Mouse (Mus musculus): ENCODE results near the gene Tk1. TPM values are rescaled to one million over a fixed set of nuclear protein-coding genes. Genes with fewer than 3 reads are reported as not detected.

The Tk1 gene
- polyA plus RNA-seq, 1 experiment from 2014 or later: 58.0 TPM

DNA sequence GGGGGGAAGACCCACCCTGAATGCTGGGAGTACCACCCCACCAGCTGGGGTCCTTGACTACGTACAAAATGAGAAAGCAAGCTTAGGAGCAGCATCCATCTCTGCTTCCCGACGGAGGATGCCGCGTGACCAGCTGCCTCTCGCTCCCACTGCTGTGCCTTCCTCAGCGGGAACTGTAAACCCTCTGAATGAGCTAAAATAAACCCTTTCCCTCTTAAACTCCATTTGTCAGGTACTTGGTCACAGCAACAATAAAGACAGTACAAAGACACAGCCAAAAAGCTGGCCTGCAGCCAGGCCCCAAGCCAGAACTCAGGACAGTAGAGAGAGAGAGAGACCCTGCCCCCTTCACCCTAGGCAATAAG is 56.2 kb downstream of the Tk1 start:
- Histone ChIP-seq H3K4me3 (ENCODE audit: low read depth, low read length) (no peak overlapping the region), H3K9ac (ENCODE audit: low read length) (no peak overlapping the region), H3K4me1 (replicated peaks; ENCODE audit: control insufficient read depth, insufficient read depth) (no peaks in the 10 kb centered on the region), H3K9me3 (ENCODE audit: control insufficient read depth, low read length) (no peaks in the 10 kb centered on the region), H3K36me3 (ENCODE audit: control insufficient read depth, insufficient read depth, low read length) (no peaks in the 10 kb centered on the region; the same call in 1 of the 2 replicates), H3K27ac (replicated peaks) (no peak overlapping the region), H3K27me3 (ENCODE audit: control insufficient read depth, insufficient read depth, low read length) (no peaks in the 10 kb centered on the region), H3K4me2 (replicated peaks; ENCODE audit: low read depth) (no peak overlapping the region)
- TF ChIP-seq CTCF (IDR thresholded peaks at IDR 0.05; ENCODE audit: low read depth) (no peak), EP300 (optimal IDR thresholded peaks at IDR 0.05) (no peak)
- ATAC-seq (ENCODE audit: low FRiP score, low TSS enrichment) (no peak), DNase-seq (ENCODE audit: low spot score) (no peak)
- 73% methylated on average over 7 of the region's 7 CpGs for WGBS

DNA sequence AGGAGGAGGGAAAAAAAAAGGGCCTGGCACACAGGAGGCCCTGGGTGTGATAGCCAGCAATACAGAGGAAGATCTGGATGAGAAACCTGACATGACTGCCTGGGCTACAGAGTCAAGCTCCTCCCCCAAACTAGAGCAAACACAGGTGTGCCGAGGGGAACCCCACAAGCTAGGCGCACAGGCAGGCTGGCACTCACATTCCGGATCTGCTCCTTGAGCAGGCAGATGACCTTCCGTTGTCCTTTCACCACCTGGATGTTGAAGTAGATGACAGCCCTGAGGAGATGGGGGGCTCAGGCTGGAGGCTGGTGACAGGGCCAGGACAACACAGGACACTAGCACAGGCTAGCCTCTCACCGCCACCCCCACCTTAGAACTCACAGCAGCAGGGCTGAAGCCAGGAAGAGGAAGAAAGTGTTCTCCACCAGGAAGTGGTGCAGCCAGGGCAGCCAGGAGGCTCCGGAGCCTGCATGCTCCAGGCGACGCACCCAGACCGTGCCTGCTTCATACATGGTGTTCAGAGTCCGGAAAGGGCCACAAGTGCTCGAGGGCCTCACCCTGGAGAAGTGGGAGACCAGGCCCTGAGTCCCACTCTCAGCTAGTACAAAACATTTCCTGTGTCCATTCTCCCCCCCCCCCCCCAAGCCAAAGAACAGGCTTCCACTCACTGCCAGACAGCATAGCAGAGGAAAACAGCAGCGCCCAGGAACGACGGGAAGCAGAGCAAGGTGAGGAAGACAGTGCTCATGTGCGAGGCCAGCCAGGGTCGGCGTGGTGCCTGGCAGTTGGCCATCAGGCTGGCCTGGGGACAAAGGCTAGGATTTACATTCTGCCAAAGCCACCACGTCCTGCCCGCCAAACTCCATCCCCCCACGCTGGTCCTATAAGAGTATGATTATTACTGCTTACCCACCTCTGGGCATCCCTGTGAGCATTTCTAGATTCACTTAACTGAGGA is 56.9 kb downstream of the Tk1 start:
- no peak overlapping the region for H3K4me3 ChIP-seq (ENCODE audit: low read depth, low read length)

DNA sequence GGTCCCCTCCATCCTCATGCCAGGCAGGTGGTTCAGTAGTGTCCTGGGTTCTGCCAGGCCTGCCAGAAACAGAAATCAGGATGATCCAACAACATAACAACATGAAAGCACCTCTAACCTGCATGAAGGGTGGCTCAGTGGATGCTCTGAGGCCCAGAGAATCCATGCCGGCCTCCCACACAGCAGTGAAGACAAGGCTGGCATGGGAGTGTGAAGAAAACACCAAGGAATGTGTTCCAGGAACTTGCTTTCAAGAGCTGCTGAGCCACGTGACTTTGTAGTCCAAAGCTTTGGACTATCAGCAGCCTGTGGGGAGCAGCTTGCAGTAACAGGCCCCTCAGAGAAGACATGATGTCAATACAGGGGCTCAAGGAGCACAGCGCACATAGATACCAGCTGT is 59.6 kb downstream of the Tk1 start:
- H3K27me3 ChIP-seq (ENCODE audit: control insufficient read depth, insufficient read depth, low read length): no peaks in the 10 kb centered on the region
- WGBS: 89% methylated on average over 3 of the region's 3 CpGs
- H3K4me3 ChIP-seq (ENCODE audit: low read depth, low read length): no peak overlapping the region
- H3K4me1 ChIP-seq (replicated peaks; ENCODE audit: control insufficient read depth, insufficient read depth): no peaks in the 10 kb centered on the region
- H3K4me2 ChIP-seq (replicated peaks; ENCODE audit: low read depth): no peak overlapping the region
- no peak overlapping the region for H3K27ac ChIP-seq (replicated peaks)
- DNase-seq (ENCODE audit: low spot score) (no peak), ATAC-seq (ENCODE audit: low FRiP score, low TSS enrichment) (no peak)
- TF ChIP-seq EP300 (optimal IDR thresholded peaks at IDR 0.05): no peak
- TF ChIP-seq CTCF (IDR thresholded peaks at IDR 0.05; ENCODE audit: low read depth): no peak
- peaks cover 5% of the 10 kb centered on the region; the same call in 1 of the 2 replicates for H3K36me3 ChIP-seq (ENCODE audit: control insufficient read depth, insufficient read depth, low read length)
- H3K9ac ChIP-seq (ENCODE audit: low read length): no peak overlapping the region
- H3K9me3 ChIP-seq (ENCODE audit: control insufficient read depth, low read length): no peaks in the 10 kb centered on the region

More for the DNA sequence above, 56.9 kb downstream of the Tk1 start:
- Histone ChIP-seq H3K9me3 (ENCODE audit: control insufficient read depth, low read length) (no peaks in the 10 kb centered on the region), H3K9ac (ENCODE audit: low read length) (no peak overlapping the region), H3K4me1 (replicated peaks; ENCODE audit: control insufficient read depth, insufficient read depth) (no peaks in the 10 kb centered on the region), H3K4me2 (replicated peaks; ENCODE audit: low read depth) (no peak overlapping the region), H3K36me3 (ENCODE audit: control insufficient read depth, insufficient read depth, low read length) (peaks cover under 1% of the 10 kb centered on the region; the same call in 1 of the 2 replicates), H3K27me3 (ENCODE audit: control insufficient read depth, insufficient read depth, low read length) (no peaks in the 10 kb centered on the region), H3K27ac (replicated peaks) (peak overlapping the region; percentile 58; the same call in 1 of the 2 replicates)
- DNase-seq (ENCODE audit: low spot score): peak; percentile 52
- peak; percentile 40 for ATAC-seq (ENCODE audit: low FRiP score, low TSS enrichment)
- TF ChIP-seq CTCF (IDR thresholded peaks at IDR 0.05; ENCODE audit: low read depth) (no peak), EP300 (optimal IDR thresholded peaks at IDR 0.05) (no peak)
- WGBS: 64% methylated on average over 20 of the region's 20 CpGs

Other genes with a start within 250 kb of the Tk1 start
- gene Tnrc6c, start 171.8 kb downstream of the Tk1 start, polyA plus RNA-seq (2015; fragmentation: Nextera tagmentation; extraction: Ambion mirVana): 6.0 and 6.1 TPM in 2 replicates
- gene Tmc8, start 44.0 kb downstream of the Tk1 start, polyA plus RNA-seq (2015; fragmentation: Nextera tagmentation; extraction: Ambion mirVana): 8.9 and 10.0 TPM in 2 replicates
- 21.0 and 24.1 TPM in 2 replicates for gene Tmc6, start 43.9 kb downstream of the Tk1 start, polyA plus RNA-seq (2015; fragmentation: Nextera tagmentation; extraction: Ambion mirVana)
- 0.12 TPM in 1 of 2 replicates, not detected in the other for gene 6030468B19Rik, start 28.4 kb downstream of the Tk1 start, polyA plus RNA-seq (2015; fragmentation: Nextera tagmentation; extraction: Ambion mirVana)
- 0.18 and 0.24 TPM in 2 replicates for gene Gm20708, start 16.4 kb downstream of the Tk1 start, polyA plus RNA-seq (2015; fragmentation: Nextera tagmentation; extraction: Ambion mirVana)
- gene Syngr2, start 16.4 kb downstream of the Tk1 start, polyA plus RNA-seq (2015; fragmentation: Nextera tagmentation; extraction: Ambion mirVana): 165 and 183 TPM in 2 replicates
- 5.7 and 7.7 TPM in 2 replicates for gene Afmid, start 168 bp downstream of the Tk1 start, polyA plus RNA-seq (2015; fragmentation: Nextera tagmentation; extraction: Ambion mirVana)
- gene Birc5, start 23.2 kb upstream of the Tk1 start, polyA plus RNA-seq (2015; fragmentation: Nextera tagmentation; extraction: Ambion mirVana): 67.0 and 91.7 TPM in 2 replicates
- not detected in 2 replicates for gene Tmem235, start 34.7 kb upstream of the Tk1 start, polyA plus RNA-seq (2015; fragmentation: Nextera tagmentation; extraction: Ambion mirVana)
- 5.7 and 6.5 TPM in 2 replicates for gene Tha1, start 47.4 kb upstream of the Tk1 start, polyA plus RNA-seq (2015; fragmentation: Nextera tagmentation; extraction: Ambion mirVana)
- 13.5 and 15.7 TPM in 2 replicates for gene Socs3, start 144.0 kb upstream of the Tk1 start, polyA plus RNA-seq (2015; fragmentation: Nextera tagmentation; extraction: Ambion mirVana)
- gene Pgs1, start 160.2 kb upstream of the Tk1 start, polyA plus RNA-seq (2015; fragmentation: Nextera tagmentation; extraction: Ambion mirVana): 28.7 and 29.4 TPM in 2 replicates